Comparison of ENCODE assay signal across 10 mouse cellular contexts in the genomic region with DNA sequence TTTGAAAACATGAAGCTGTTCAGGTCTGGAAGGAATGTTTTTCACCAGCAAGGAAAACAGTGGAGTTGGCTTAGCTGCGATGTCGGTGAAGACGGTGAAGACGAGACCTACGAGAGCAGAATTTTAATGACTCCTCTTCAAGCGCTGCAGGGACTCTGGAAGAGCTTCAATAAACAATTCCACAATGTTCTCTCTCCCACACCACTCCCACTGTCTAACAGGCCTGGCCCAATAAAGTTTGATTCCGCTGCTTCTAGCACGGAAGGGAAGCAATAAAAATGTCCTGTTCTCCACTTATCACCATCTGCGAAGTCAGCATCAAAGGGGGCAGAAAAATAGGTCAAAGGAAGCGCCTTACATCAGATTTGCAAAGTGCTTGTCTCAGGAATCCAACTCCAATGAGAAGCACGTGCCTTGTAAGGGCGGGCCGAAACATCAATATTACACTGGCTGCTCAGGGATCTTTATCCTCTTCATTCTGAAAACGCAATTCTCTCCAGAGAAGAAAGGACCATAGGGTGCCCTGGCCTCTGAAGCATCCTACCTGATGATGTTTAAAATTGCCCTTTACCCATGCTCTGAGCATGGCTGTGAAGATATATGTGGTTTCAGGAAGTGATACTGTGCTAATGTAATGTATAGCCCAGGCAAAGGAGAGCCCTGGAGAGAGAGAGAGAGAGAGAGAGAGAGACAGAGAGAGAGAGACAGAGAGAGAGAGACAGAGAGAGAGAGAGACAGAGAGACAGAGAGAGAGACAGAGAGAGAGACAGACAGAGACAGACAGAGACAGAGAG. TPM values are rescaled to one million over a fixed set of nuclear protein-coding genes. Genes with fewer than 3 reads are reported as not detected.
DNase-seq lines count a peak whose midpoint lies in the region; ATAC-seq lines count a peak whose summit lies in the region.
"Had no signal": no experiment of that assay in that cellular context is flagged by ENCODE, and none has a peak within 500 bp of the region (broad histone marks: within the 10 kb centered on the region; RNA-seq: fewer than 3 reads in every experiment).

No protein-coding gene starts in this region.

- H3K27me3 ChIP-seq in midbrain, embryonic 16.5 days (ENCODE audit: control insufficient read depth, insufficient read depth, low read depth, low read length) = no peaks in the 10 kb centered on the region
- H3K27me3 ChIP-seq in midbrain, embryonic 11.5 days (ENCODE audit: control insufficient read depth, insufficient read depth, low read length) = no peaks in the 10 kb centered on the region

- no peak overlapping the region for H3K4me3 ChIP-seq in midbrain, embryonic 16.5 days (ENCODE audit: low read depth, low read length)
- no peak overlapping the region for H3K4me3 ChIP-seq in midbrain, embryonic 11.5 days (ENCODE audit: low read depth, low read length)

- no peaks in the 10 kb centered on the region; the same call in 1 of the 2 replicates for H3K4me1 ChIP-seq in midbrain, embryonic 16.5 days (ENCODE audit: control insufficient read depth, insufficient read depth, low read length)
- H3K4me1 ChIP-seq in midbrain, embryonic 11.5 days (ENCODE audit: control insufficient read depth, insufficient read depth, low read length) = no peaks in the 10 kb centered on the region

- ATAC-seq in frontal cortex, adult (ENCODE audit: low TSS enrichment) = peak; percentile 73
- no peak for ATAC-seq in midbrain, embryonic 16.5 days
- ATAC-seq in midbrain, embryonic 11.5 days (ENCODE audit: low FRiP score) = no peak
- peak; percentile 52; the same call in 1 of the 2 replicates for ATAC-seq in megakaryocyte, adult 5-6 weeks (ENCODE audit: poor library complexity, severe bottlenecking)

- H3K27ac ChIP-seq in midbrain, embryonic 16.5 days (ENCODE audit: low read length) = no peak overlapping the region
- no peak overlapping the region for H3K27ac ChIP-seq in midbrain, embryonic 11.5 days (ENCODE audit: low read depth, low read length)

- H3K9ac ChIP-seq in midbrain, embryonic 16.5 days (ENCODE audit: low read depth, low read length) = no peak overlapping the region
- H3K9ac ChIP-seq in midbrain, embryonic 11.5 days (ENCODE audit: low read length) = no peak overlapping the region

- intact Hi-C loops in heart, postnatal 36 days (cut with DNase I) = no loop called here

- H3K4me2 ChIP-seq in midbrain, embryonic 16.5 days (ENCODE audit: low read length) = peak overlapping the region; percentile 10; the same call in 1 of the 2 replicates
- H3K4me2 ChIP-seq in midbrain, embryonic 11.5 days = no peak overlapping the region

- H3K9me3 ChIP-seq in midbrain, embryonic 16.5 days (replicated peaks; ENCODE audit: control insufficient read depth, low read length, poor library complexity, severe bottlenecking) = no peaks in the 10 kb centered on the region
- no peaks in the 10 kb centered on the region for H3K9me3 ChIP-seq in midbrain, embryonic 11.5 days (ENCODE audit: control insufficient read depth, low read length)

- no peaks in the 10 kb centered on the region for H3K36me3 ChIP-seq in midbrain, embryonic 16.5 days (ENCODE audit: control insufficient read depth, insufficient read depth, low read length)
- H3K36me3 ChIP-seq in midbrain, embryonic 11.5 days (ENCODE audit: control insufficient read depth, insufficient read depth, low read length) = no peaks in the 10 kb centered on the region

- DNase-seq in frontal cortex, postnatal 14 days (ENCODE audit: low spot score in 2 of 2) = no peak
- DNase-seq in midbrain, embryonic 11.5 days (ENCODE audit: low spot score, missing footprints) = no peak
- DNase-seq in layer of hippocampus, adult 18-20 months (ENCODE audit: low spot score in 2 of 2) = peak; percentile 58 to 85
- no peak for DNase-seq in ovary, postnatal 14 days (ENCODE audit: low spot score)
- no peak for DNase-seq in heart, postnatal 36 days
- DNase-seq: gastrocnemius, postnatal 25 days; lung, adult 2 months had no signal

- WGBS in midbrain, embryonic 16.5 days = 55% methylated on average over 14 of the region's 14 CpGs
- WGBS in midbrain, embryonic 11.5 days = 87% methylated on average over 14 of the region's 14 CpGs

RNA-seq across cellular contexts. Expression of a gene that starts 34.2 kb away (rescaled TPM):
- 1.2 and 1.3 TPM in 2 replicates for polyA plus RNA-seq in midbrain, embryonic 16.5 days (2015; fragmentation: Nextera tagmentation; extraction: Ambion mirVana)
- polyA plus RNA-seq in midbrain, embryonic 11.5 days (2014; fragmentation: Nextera tagmentation; extraction: Ambion mirVana) = 2.0 and 3.4 TPM in 2 replicates
- 10 to 100 TPM; 20.7 to 21.8 TPM for total RNA-seq in layer of hippocampus, adult 18-20 months (2021)
- 1.9 and 2.7 TPM in 2 replicates for total RNA-seq in megakaryocyte, adult 5-6 weeks (2015)
- total RNA-seq in megakaryocyte, adult 5-6 weeks (2017) = 1.2 and 1.5 TPM in 2 replicates
- total RNA-seq in heart, postnatal 36 days (2021) = 10 to 100 TPM; 12.2 to 13.4 TPM

Comparison
In these comparisons a context has a peak if more than half of its experiments do, and no peak if none do; other contexts are left out.
1. ATAC-seq: peak in frontal cortex, adult (single experiment) and megakaryocyte, adult 5-6 weeks (single experiment); none in midbrain, embryonic 16.5 days (single experiment) and midbrain, embryonic 11.5 days (single experiment).
2. DNase-seq: peak in layer of hippocampus, adult 18-20 months (2 of 2); none in frontal cortex, postnatal 14 days (0 of 2), midbrain, embryonic 11.5 days (single experiment), ovary, postnatal 14 days (single experiment) and heart, postnatal 36 days (0 of 2).